Mouse (Mus musculus): ENCODE results near the gene Lag3. TPM values are rescaled to one million over a fixed set of nuclear protein-coding genes. Genes with fewer than 3 reads are reported as not detected.
"Not testable (repeated sequence)": the region's sequence is repeated elsewhere in the genome, so short reads cannot be mapped to it uniquely, and the experiment has no call there.

Lag3 gene
- total and polyA plus RNA-seq, 3 experiments, result 0.52 to 2.0 (median 1.2) TPM

DNA sequence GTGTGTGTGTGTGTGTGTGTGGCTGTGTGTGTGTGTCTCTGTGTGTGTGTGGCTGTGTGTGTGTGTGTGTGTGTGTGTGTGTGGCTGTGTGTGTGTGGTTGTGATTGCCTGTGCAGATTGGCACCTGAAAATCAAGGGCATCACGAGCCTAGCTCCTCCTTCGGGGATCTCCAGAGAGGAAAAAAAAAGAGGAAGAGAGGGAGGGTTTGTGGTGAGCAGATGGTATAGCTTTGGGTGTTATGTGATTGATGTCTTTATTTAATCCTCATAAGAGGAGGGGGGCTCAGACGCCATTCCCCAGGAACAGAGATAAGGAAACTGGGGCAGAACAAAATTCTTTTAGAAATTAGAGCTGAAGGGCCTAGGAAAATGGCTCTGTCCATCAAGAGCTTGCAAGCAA is 13.1 kb downstream of the Lag3 start:
- dilution Hi-C loops (cut with MboI; ENCODE audit: extremely low pct_ligation_motif_present, extremely low pct_unique_long_range_greater_than_20kb, low sequenced_read_pairs), result no loop called here

DNA sequence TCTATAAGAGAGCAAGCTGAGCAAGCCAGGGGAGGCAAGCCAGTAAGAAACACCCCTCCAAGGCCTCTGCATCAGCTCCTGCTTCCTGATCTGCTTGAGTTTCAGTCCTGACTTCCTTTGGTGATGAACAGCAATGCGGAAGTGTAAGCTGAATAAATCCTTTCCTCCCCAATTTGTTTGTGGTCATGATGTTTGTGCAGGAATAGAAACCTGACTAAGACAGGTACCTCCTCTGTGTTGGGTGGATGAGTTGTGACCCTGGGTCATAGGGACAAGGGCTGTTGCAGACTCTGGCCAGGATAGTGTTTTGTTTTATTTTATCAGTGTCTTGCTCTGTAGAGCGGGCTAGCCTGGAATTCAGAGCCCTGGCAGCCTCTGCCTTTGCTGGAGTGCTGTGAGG is 17.4 kb downstream of the Lag3 start:
- H3K36me3 ChIP-seq (replicated peaks in 1 of 2; ENCODE audit: control insufficient read depth in 1 of 2, insufficient read depth in 1 of 2, low read length in 1 of 2); H3K79me2 ChIP-seq (replicated peaks; ENCODE audit: control insufficient read depth, extremely low read depth, insufficient read depth, poor library complexity, severe bottlenecking); H3K4me2 ChIP-seq (ENCODE audit: insufficient read depth, low read depth, poor library complexity, severe bottlenecking); in situ Hi-C loops (cut with MboI; ENCODE audit: low pct_ligation_motif_present, low pct_unique_long_range_greater_than_20kb, low sequenced_read_pairs); H3K27me3 ChIP-seq (replicated peaks); H3K4me3 ChIP-seq (replicated peaks in 1 of 3; ENCODE audit: low read depth in 2 of 3, low read length in 2 of 3, poor library complexity in 1 of 3); H3K9me3 ChIP-seq (replicated peaks; ENCODE audit: low read length); dilution Hi-C loops (cut with MboI; ENCODE audit: extremely low pct_ligation_motif_present, extremely low pct_unique_long_range_greater_than_20kb, low sequenced_read_pairs): not testable (repeated sequence)
- 0 out of 2 replicates have a peak overlapping the region, but pooled peaks have one; percentile 36 for H3K9ac ChIP-seq (ENCODE audit: insufficient read depth, low read depth)
- peak; percentile 74 for DNase-seq (ENCODE audit: extremely low read depth)
- TF ChIP-seq JUND (conservative IDR thresholded peaks at IDR 0.05; ENCODE audit: low read depth, low read length), result peak; percentile 41; the same call in 1 of the 2 replicates
- TF ChIP-seq JUN (IDR thresholded peaks at IDR 0.05; ENCODE audit: insufficient read depth, low read depth, low read length), result peak; percentile 30; the same call in 1 of the 2 replicates
- TF ChIP-seq EP300 (IDR thresholded peaks at IDR 0.05; ENCODE audit: low read length), result peak; percentile 70
- peak; percentile 49; the same call in 1 of the 2 replicates for TF ChIP-seq ETS1 (conservative IDR thresholded peaks at IDR 0.05; ENCODE audit: low read depth, low read length)
- TF ChIP-seq MEF2A (IDR thresholded peaks at IDR 0.05; ENCODE audit: borderline replicate concordance, low read depth, low read length), result peak; percentile 97
- TF ChIP-seq IRF4 (IDR thresholded peaks at IDR 0.05; ENCODE audit: low read depth, low read length), result peak; percentile 72
- peak; percentile 81 for TF ChIP-seq ELF1 (IDR thresholded peaks at IDR 0.05; ENCODE audit: low read depth, low read length)
- TF ChIP-seq TCF12 (IDR thresholded peaks at IDR 0.05; ENCODE audit: low read depth, low read length), result 0 out of 2 replicates have a peak, but pooled peaks have one; percentile 32
- peak overlapping the region; percentile 70 for H3K27ac ChIP-seq (ENCODE audit: insufficient read depth, low read depth)
- H3K4me1 ChIP-seq (ENCODE audit: control insufficient read depth in 1 of 2, insufficient read depth in 2 of 2), result peaks cover 8 to 70% of the 10 kb centered on the region in 2 experiments

More for the DNA sequence above, 13.1 kb downstream of the Lag3 start:
- H3K4me3 ChIP-seq (replicated peaks in 1 of 3; ENCODE audit: low read depth in 2 of 3, low read length in 2 of 3, poor library complexity in 1 of 3), result no peak overlapping the region
- TF ChIP-seq MAX (IDR thresholded peaks at IDR 0.05; ENCODE audit: low read length), result 0 out of 2 replicates have a peak, but pooled peaks have one; percentile 22
- peak; percentile 64 for TF ChIP-seq EP300 (IDR thresholded peaks at IDR 0.05; ENCODE audit: low read length)
- TF ChIP-seq MAZ (IDR thresholded peaks at IDR 0.05; ENCODE audit: low read depth, low read length), result no peak; the same call in 1 of the 2 replicates
- TF ChIP-seq ZNF384 (IDR thresholded peaks at IDR 0.05; ENCODE audit: low read depth, low read length), result peak; percentile 80
- TF ChIP-seq BHLHE40 (IDR thresholded peaks at IDR 0.05; ENCODE audit: low read depth, low read length), result peak; percentile 72
- no peak for TF ChIP-seq MYC (IDR thresholded peaks at IDR 0.05; ENCODE audit: low read depth, low read length)
- TF ChIP-seq ETS1 (conservative IDR thresholded peaks at IDR 0.05; ENCODE audit: low read depth, low read length), result peak; percentile 40; the same call in 1 of the 2 replicates
- no peak overlapping the region for H3K4me2 ChIP-seq (ENCODE audit: insufficient read depth, low read depth, poor library complexity, severe bottlenecking)
- H3K27ac ChIP-seq (ENCODE audit: insufficient read depth, low read depth), result no peak overlapping the region
- DNase-seq (ENCODE audit: extremely low read depth), result peak; percentile 60
- H3K9me3 ChIP-seq (replicated peaks; ENCODE audit: low read length), result no peaks in the 10 kb centered on the region
- H3K4me1 ChIP-seq (ENCODE audit: control insufficient read depth in 1 of 2, insufficient read depth in 2 of 2), result peaks cover 26 to 86% of the 10 kb centered on the region in 2 experiments
- no peaks in the 10 kb centered on the region for H3K36me3 ChIP-seq (replicated peaks in 1 of 2; ENCODE audit: control insufficient read depth in 1 of 2, insufficient read depth in 1 of 2, low read length in 1 of 2)
- no peaks in the 10 kb centered on the region for H3K79me2 ChIP-seq (replicated peaks; ENCODE audit: control insufficient read depth, extremely low read depth, insufficient read depth, poor library complexity, severe bottlenecking)
- H3K9ac ChIP-seq (ENCODE audit: insufficient read depth, low read depth), result no peak overlapping the region
- no peaks in the 10 kb centered on the region for H3K27me3 ChIP-seq (replicated peaks)
- in situ Hi-C loops (cut with MboI; ENCODE audit: low pct_ligation_motif_present, low pct_unique_long_range_greater_than_20kb, low sequenced_read_pairs), result no loop called here
